8 mouse cellular contexts compared by ENCODE assay signal in genomic region chr10:22150593-22150992, GRCm38 (mm10). TPM values are rescaled to one million over a fixed set of nuclear protein-coding genes. Genes with fewer than 3 reads are reported as not detected.
DNase-seq lines count a peak whose midpoint lies in the region; ATAC-seq and TF ChIP-seq lines count a peak whose summit lies in the region.

No protein-coding gene starts in this region.

- ATAC-seq in intestine, postnatal 0 days = no peak

- intact Hi-C loops in left cerebral cortex, postnatal 10 days (cut with DNase I) = loop anchor here (5.0 to 10.0 kb wide), 2 partner anchors 667 to 1194 kb away; no protein-coding TSS in a partner anchor

- peaks cover 36% of the 10 kb centered on the region for H3K4me1 ChIP-seq in forebrain, embryonic 10.5 days
- no peaks in the 10 kb centered on the region for H3K4me1 ChIP-seq in intestine, postnatal 0 days (replicated peaks; ENCODE audit: control insufficient read depth, insufficient read depth, low read length)

- TF ChIP-seq CTCF in intestine, postnatal 0 days (IDR thresholded peaks at IDR 0.05; ENCODE audit: low read depth) = no peak

- under 1% methylated on average over 27 of the region's 27 CpGs for WGBS in forebrain, embryonic 10.5 days
- WGBS in intestine, postnatal 0 days = under 1% methylated on average over 27 of the region's 27 CpGs

- H3K4me3 ChIP-seq in forebrain, embryonic 10.5 days = peak overlapping the region; percentile 79
- H3K4me3 ChIP-seq in intestine, postnatal 0 days (ENCODE audit: low read depth, low read length) = peak overlapping the region; percentile 72

- H3K36me3 ChIP-seq in forebrain, embryonic 10.5 days (replicated peaks) = peaks cover 7% of the 10 kb centered on the region
- no peaks in the 10 kb centered on the region for H3K36me3 ChIP-seq in intestine, postnatal 0 days (ENCODE audit: control insufficient read depth, insufficient read depth)

- H3K4me2 ChIP-seq in intestine, postnatal 0 days (replicated peaks; ENCODE audit: low read depth) = peak overlapping the region; percentile 98

- H3K27ac ChIP-seq in forebrain, embryonic 10.5 days = no peak overlapping the region
- no peak overlapping the region for H3K27ac ChIP-seq in intestine, postnatal 0 days (ENCODE audit: low read depth, low read length)

- peak; percentile 46 for DNase-seq in testis, postnatal 10 days (ENCODE audit: low spot score)
- DNase-seq in testis, postnatal 14 days (ENCODE audit: low spot score) = no peak
- no peak for DNase-seq in forebrain, embryonic 10.5 days (ENCODE audit: extremely low spot score, low spot score)
- DNase-seq in neural tube, embryonic 10.5 days (ENCODE audit: extremely low spot score, low spot score) = peak; percentile 66
- DNase-seq in left cerebral cortex, postnatal 10 days (ENCODE audit: extremely low spot score in 1 of 2, low spot score in 2 of 2) = no peak
- no peak for DNase-seq in cerebellum, postnatal 25 days
- no peak for DNase-seq in spleen, adult 12 weeks (ENCODE audit: low spot score)

- H3K27me3 ChIP-seq in forebrain, embryonic 10.5 days (ENCODE audit: poor library complexity, severe bottlenecking) = peaks cover 67% of the 10 kb centered on the region
- H3K27me3 ChIP-seq in intestine, postnatal 0 days (replicated peaks; ENCODE audit: control insufficient read depth, insufficient read depth, low read length) = peaks cover 34% of the 10 kb centered on the region

- H3K9me3 ChIP-seq in forebrain, embryonic 10.5 days = no peaks in the 10 kb centered on the region; the same call in 1 of the 2 replicates
- no peaks in the 10 kb centered on the region for H3K9me3 ChIP-seq in intestine, postnatal 0 days (ENCODE audit: control insufficient read depth)

- H3K9ac ChIP-seq in intestine, postnatal 0 days (ENCODE audit: low read depth, low read length) = no peak overlapping the region

RNA-seq across cellular contexts. Expression of gene E030030I06Rik, which starts 1.5 kb away (rescaled TPM):
- 19.7 and 21.0 TPM in 2 replicates for polyA plus RNA-seq in forebrain, embryonic 10.5 days (2016; fragmentation: Nextera tagmentation; extraction: Ambion mirVana)
- polyA plus RNA-seq in intestine, postnatal 0 days (2015; fragmentation: Nextera tagmentation; extraction: Ambion mirVana) = 17.1 and 25.2 TPM in 2 replicates
- 1 to 10 TPM in 1 of 2 experiments, under 1 TPM in 1; 0.99 to 1.4 TPM for total RNA-seq in left cerebral cortex, postnatal 10 days (2021)

RNA-seq across cellular contexts. Expression of gene Raet1e, which starts 7.8 kb away (rescaled TPM):
- 9.4 and 9.9 TPM in 2 replicates for polyA plus RNA-seq in forebrain, embryonic 10.5 days (2016; fragmentation: Nextera tagmentation; extraction: Ambion mirVana)
- 1.0 and 1.4 TPM in 2 replicates for polyA plus RNA-seq in intestine, postnatal 0 days (2015; fragmentation: Nextera tagmentation; extraction: Ambion mirVana)
- total RNA-seq in left cerebral cortex, postnatal 10 days (2021) = under 1 TPM in 1 of 2 experiments, not detected in 1; 0.28 TPM

RNA-seq across cellular contexts. Expression of gene H60b, which starts 7.8 kb away (rescaled TPM):
- 0.26 and 0.74 TPM in 2 replicates for polyA plus RNA-seq in forebrain, embryonic 10.5 days (2016; fragmentation: Nextera tagmentation; extraction: Ambion mirVana)
- 0.46 and 0.50 TPM in 2 replicates for polyA plus RNA-seq in intestine, postnatal 0 days (2015; fragmentation: Nextera tagmentation; extraction: Ambion mirVana)
- under 1 TPM in 1 of 2 experiments, not detected in 1; 0.66 TPM for total RNA-seq in left cerebral cortex, postnatal 10 days (2021)

Comparison
In these comparisons a context has a peak if more than half of its experiments do, and no peak if none do; other contexts are left out.
1. DNase-seq: peak in testis, postnatal 10 days (single experiment) and neural tube, embryonic 10.5 days (single experiment); none in testis, postnatal 14 days (single experiment), forebrain, embryonic 10.5 days (single experiment), left cerebral cortex, postnatal 10 days (0 of 2), cerebellum, postnatal 25 days (0 of 2) and spleen, adult 12 weeks (single experiment).